Mouse (Mus musculus): ENCODE results near the gene Hsf2bp. TPM values are rescaled to one million over a fixed set of nuclear protein-coding genes. Genes with fewer than 3 reads are reported as not detected.

The Hsf2bp gene
- polyA plus RNA-seq, 1 experiment from 2014 or later, result 0.26 TPM

DNA sequence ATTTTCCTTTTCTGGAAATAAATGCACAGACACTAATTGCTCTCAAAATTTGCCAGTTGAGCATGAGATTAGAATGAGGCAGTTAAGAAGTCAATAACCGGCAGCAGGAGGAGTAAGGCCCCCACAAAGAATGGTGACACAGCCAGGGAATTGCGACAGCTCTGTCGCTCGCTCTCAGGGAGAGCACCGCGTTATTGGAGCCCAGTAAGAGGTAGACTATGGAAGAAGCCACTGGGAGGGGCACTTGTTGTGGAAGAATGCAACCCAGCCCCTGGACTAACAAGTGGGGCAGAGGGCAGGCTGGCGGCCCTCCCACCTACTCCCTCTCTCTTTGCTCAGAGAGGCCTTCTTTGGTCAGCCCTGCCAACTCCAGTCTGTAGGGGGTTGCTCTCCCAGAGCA lies 4.5 kb downstream of the Hsf2bp start:
- Histone ChIP-seq H3K4me2 (no peak overlapping the region), H3K27ac (no peak overlapping the region), H3K36me3 (no peaks in the 10 kb centered on the region), H3K4me1 (replicated peaks) (peaks cover 4% of the 10 kb centered on the region), H3K9ac (no peak overlapping the region), H3K4me3 (no peak overlapping the region), H3K9me3 (replicated peaks) (no peaks in the 10 kb centered on the region), H3K27me3 (no peaks in the 10 kb centered on the region)
- ATAC-seq (replicated peaks; ENCODE audit: insufficient number of reproducible peaks, insufficient read depth, low FRiP score, low read depth), result no peak
- 51% methylated on average over 7 of the region's 7 CpGs for WGBS

DNA sequence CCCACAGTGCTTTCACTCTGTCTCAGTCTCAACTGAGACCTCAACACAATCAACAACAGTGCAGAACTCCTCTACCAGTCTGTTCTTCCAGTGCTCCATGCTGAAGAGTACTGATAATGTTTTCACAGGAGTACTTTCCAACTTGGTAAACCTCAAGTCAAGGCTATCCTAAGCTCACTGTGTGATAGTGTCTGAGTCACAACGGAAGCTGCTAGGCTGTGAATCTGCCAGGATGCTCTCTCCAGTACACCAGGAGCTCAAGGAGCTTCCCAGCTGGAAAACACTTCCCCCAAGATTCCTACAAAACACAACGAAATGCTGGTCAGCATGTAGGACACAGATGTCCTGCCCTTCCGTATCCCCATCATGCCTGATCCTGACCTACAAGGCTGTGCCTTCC lies 7.8 kb downstream of the Hsf2bp start:
- H3K27ac ChIP-seq, result no peak overlapping the region
- no peak overlapping the region for H3K4me3 ChIP-seq
- H3K4me2 ChIP-seq, result no peak overlapping the region
- H3K9ac ChIP-seq, result no peak overlapping the region
- ATAC-seq (replicated peaks; ENCODE audit: insufficient number of reproducible peaks, insufficient read depth, low FRiP score, low read depth), result no peak
- H3K36me3 ChIP-seq, result no peaks in the 10 kb centered on the region
- H3K4me1 ChIP-seq (replicated peaks), result 0 out of 2 replicates have a peak, but pooled peaks cover 4% of the 10 kb centered on the region
- no peaks in the 10 kb centered on the region for H3K27me3 ChIP-seq
- H3K9me3 ChIP-seq (replicated peaks), result no peaks in the 10 kb centered on the region
- WGBS, result 71% methylated on average over 3 of the region's 3 CpGs

DNA sequence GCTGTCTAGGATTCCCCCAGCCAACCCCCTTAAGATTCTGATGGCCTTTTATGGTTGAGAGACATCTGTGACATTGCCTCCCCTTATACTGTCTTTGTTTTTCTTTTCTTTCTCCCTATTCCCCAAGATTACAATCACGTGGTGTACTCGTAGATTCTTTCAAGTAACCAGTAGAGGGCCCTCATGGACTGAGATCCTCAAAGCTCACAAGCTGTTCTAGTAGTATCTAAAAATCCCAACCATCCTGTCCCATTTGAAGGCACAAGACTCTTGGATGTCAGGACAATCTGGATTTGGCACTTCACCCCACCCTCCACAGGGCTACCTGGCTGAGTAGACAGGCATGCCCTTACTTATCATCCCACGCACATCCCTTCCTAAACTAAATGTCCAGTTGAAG lies 8.5 kb downstream of the Hsf2bp start:
- 30% methylated on average over 3 of the region's 3 CpGs for WGBS
- Histone ChIP-seq H3K36me3 (no peaks in the 10 kb centered on the region), H3K27me3 (no peaks in the 10 kb centered on the region), H3K4me3 (no peak overlapping the region), H3K9ac (no peak overlapping the region), H3K4me1 (replicated peaks) (0 out of 2 replicates have a peak, but pooled peaks cover 4% of the 10 kb centered on the region), H3K27ac (no peak overlapping the region), H3K4me2 (no peak overlapping the region), H3K9me3 (replicated peaks) (no peaks in the 10 kb centered on the region)
- ATAC-seq (replicated peaks; ENCODE audit: insufficient number of reproducible peaks, insufficient read depth, low FRiP score, low read depth), result no peak

DNA sequence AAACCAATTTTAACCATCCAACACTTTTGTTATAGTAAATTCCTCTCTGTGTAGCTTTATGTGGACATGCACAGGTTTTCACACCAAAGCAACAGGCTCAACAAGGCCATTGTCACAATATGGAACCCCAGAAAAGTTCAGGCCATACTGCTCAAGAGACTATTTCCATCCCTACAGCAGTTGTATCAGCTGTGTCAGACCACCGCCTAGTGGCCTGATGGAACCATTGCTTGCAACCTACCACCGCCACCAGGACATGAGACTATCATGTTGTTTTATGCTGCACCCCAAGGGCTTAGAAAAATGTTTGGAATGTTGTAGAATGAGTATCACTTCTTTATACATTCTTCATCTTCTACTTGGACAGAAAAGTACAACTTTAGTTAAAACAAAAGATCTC lies 10.8 kb downstream of the Hsf2bp start:
- no peak overlapping the region for H3K27ac ChIP-seq
- ATAC-seq (replicated peaks; ENCODE audit: insufficient number of reproducible peaks, insufficient read depth, low FRiP score, low read depth), result 0 out of 2 replicates have a peak, but pooled peaks have one; percentile 43

DNA sequence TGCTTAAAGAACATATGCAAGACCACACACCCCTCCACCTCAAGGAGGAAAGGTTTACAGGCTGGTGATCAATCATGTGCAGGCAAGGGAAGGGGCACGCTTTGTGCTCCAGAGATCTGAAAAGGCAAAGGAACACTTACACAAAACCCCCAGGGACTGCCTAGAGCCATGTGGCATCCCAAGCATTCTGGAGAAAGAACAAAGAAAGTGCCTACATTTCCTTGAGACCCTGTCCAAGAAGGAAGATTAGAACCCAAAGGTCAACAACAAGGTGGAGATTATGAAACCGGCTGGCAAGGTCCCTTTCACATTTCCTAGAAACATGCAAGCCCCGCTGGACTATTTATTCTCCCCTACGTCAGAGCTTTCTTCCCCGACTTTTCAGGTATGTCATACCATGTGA lies 11.5 kb downstream of the Hsf2bp start:
- Histone ChIP-seq H3K27ac (no peak overlapping the region; the same call in 1 of the 2 replicates), H3K4me3 (no peak overlapping the region), H3K9ac (no peak overlapping the region), H3K9me3 (replicated peaks) (no peaks in the 10 kb centered on the region), H3K4me2 (no peak overlapping the region), H3K27me3 (no peaks in the 10 kb centered on the region), H3K4me1 (replicated peaks) (0 out of 2 replicates have a peak, but pooled peaks cover 4% of the 10 kb centered on the region), H3K36me3 (no peaks in the 10 kb centered on the region)
- no peak for ATAC-seq (replicated peaks; ENCODE audit: insufficient number of reproducible peaks, insufficient read depth, low FRiP score, low read depth)
- WGBS, result 55% methylated on average over 5 of the region's 5 CpGs

More for the DNA sequence above, 10.8 kb downstream of the Hsf2bp start:
- 0 out of 2 replicates have a peak, but pooled peaks cover 4% of the 10 kb centered on the region for H3K4me1 ChIP-seq (replicated peaks)
- no peaks in the 10 kb centered on the region for H3K9me3 ChIP-seq (replicated peaks)
- H3K4me2 ChIP-seq, result no peak overlapping the region
- WGBS, result 6% methylated on average over 2 of the region's 2 CpGs
- no peaks in the 10 kb centered on the region for H3K27me3 ChIP-seq
- no peak overlapping the region for H3K4me3 ChIP-seq
- H3K36me3 ChIP-seq, result no peaks in the 10 kb centered on the region
- H3K9ac ChIP-seq, result no peak overlapping the region

DNA sequence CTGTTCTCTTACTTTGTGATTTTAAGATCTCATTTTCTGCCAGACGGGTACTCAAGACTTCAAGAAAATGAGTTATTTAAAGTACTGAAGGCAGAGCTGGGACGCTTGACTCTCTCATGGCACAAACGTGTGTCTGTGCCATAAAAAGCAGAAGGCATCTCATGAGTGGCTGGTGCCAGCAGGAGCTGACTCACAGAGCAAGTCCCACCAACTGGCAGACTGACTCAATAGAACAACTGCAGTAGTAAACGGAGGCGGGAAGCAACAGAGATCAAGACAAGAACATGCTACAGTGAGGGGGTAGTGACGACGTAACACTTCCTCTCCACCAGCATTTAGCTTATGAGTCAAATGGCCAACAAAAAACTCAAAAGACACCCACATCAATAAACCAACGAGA lies 13.1 kb downstream of the Hsf2bp start:
- H3K9ac ChIP-seq, result no peak overlapping the region
- ATAC-seq (replicated peaks; ENCODE audit: insufficient number of reproducible peaks, insufficient read depth, low FRiP score, low read depth), result no peak
- peaks cover 12% of the 10 kb centered on the region for H3K4me1 ChIP-seq (replicated peaks)
- 55% methylated on average over 8 of the region's 8 CpGs for WGBS
- no peaks in the 10 kb centered on the region for H3K36me3 ChIP-seq
- no peaks in the 10 kb centered on the region for H3K9me3 ChIP-seq (replicated peaks)
- H3K4me3 ChIP-seq, result no peak overlapping the region
- 0 out of 2 replicates have a peak overlapping the region, but pooled peaks have one; percentile 14 for H3K27ac ChIP-seq
- no peak overlapping the region for H3K4me2 ChIP-seq
- no peaks in the 10 kb centered on the region for H3K27me3 ChIP-seq

DNA sequence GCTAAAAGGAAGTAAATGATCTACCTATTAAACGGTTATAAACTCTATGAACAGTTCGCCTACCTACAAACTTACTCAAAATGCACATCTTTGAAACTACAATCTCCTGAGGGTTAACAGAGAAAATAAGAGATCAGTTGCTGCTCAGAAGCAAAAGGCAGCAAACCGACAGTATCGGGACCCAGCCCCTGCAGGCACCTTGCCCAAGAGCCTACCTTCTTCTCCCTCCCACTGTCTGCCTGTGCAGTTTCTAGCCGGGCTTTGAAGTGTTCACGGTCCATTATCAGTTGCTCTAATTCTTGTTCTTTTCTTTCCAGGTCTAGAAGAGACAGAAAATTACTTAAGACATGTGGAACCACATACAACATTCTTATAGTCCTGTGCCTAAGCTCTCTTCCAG lies 13.6 kb downstream of the Hsf2bp start:
- Histone ChIP-seq H3K9me3 (replicated peaks) (no peaks in the 10 kb centered on the region), H3K4me3 (no peak overlapping the region), H3K4me1 (replicated peaks) (peaks cover 12% of the 10 kb centered on the region), H3K27me3 (no peaks in the 10 kb centered on the region), H3K9ac (no peak overlapping the region), H3K27ac (no peak overlapping the region), H3K36me3 (no peaks in the 10 kb centered on the region), H3K4me2 (no peak overlapping the region)
- no peak for ATAC-seq (replicated peaks; ENCODE audit: insufficient number of reproducible peaks, insufficient read depth, low FRiP score, low read depth)
- 71% methylated on average over 6 of the region's 6 CpGs for WGBS

DNA sequence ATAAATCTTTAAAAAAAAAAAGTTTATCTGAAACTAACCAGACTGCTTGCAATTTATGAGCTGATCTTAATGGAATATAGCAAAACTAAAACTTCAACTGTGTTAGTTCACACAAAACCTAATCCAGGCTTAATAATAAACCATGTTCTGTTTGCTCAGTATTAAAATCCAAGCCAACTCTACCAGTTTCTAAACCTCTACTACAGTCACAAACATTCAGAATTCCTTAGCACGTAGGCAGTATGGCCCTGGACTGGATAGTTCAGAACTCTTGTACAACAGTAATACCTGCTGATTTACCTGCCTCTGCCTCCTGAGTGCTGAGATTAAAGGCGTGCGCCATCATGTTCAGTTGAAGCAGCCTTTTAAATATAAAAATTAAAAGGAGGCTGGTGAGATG lies 14.2 kb downstream of the Hsf2bp start:
- 91% methylated on average over 3 of the region's 3 CpGs for WGBS
- Histone ChIP-seq H3K4me3 (no peak overlapping the region), H3K9ac (no peak overlapping the region), H3K9me3 (replicated peaks) (no peaks in the 10 kb centered on the region), H3K4me1 (replicated peaks) (peaks cover 15% of the 10 kb centered on the region), H3K4me2 (no peak overlapping the region), H3K27me3 (no peaks in the 10 kb centered on the region), H3K27ac (no peak overlapping the region), H3K36me3 (no peaks in the 10 kb centered on the region)
- no peak for ATAC-seq (replicated peaks; ENCODE audit: insufficient number of reproducible peaks, insufficient read depth, low FRiP score, low read depth)

DNA sequence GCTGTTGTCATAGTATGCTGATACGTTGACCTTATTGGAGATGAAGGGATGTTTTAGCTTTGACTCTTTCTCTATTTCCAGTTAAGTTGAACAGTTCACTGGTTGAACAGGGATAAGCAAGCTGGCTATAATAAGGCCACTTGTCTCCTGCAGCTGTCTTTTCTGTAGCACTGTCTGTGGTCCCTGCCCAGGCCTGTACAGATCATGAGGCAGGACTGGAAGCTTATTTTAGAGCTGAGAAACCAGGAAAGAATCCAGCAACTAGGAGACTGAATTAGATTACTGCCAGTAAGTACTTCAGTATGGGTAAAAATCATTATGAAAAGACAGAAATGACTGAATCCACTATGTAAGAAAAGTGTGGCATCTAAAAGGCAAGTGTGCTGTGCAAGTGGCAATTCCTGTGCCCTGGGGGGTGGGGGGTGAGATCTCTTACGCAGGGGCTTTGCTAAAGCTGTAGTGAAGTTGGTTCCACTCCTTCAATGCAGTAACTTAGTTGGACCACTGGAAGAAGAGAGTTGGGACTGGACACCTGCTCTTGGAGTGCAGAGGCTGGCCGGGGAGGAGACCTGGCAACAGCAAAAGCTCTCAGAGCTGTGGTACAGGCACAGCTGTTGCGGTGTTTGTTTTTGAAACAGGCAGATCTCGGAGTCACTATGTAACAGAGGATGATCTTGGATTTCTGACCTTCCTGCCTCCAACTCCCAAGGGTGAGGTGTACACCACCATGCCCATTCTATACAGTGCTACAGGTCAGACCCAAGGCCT lies 17.8 kb downstream of the Hsf2bp start:
- Histone ChIP-seq H3K4me1 (replicated peaks) (peaks cover 11% of the 10 kb centered on the region), H3K36me3 (no peaks in the 10 kb centered on the region), H3K9ac (no peak overlapping the region), H3K9me3 (replicated peaks) (no peaks in the 10 kb centered on the region), H3K4me2 (no peak overlapping the region), H3K27ac (peak overlapping the region; percentile 88), H3K4me3 (no peak overlapping the region), H3K27me3 (no peaks in the 10 kb centered on the region)
- ATAC-seq (replicated peaks; ENCODE audit: insufficient number of reproducible peaks, insufficient read depth, low FRiP score, low read depth), result peak; percentile 64
- WGBS, result 65% methylated on average over 5 of the region's 5 CpGs

DNA sequence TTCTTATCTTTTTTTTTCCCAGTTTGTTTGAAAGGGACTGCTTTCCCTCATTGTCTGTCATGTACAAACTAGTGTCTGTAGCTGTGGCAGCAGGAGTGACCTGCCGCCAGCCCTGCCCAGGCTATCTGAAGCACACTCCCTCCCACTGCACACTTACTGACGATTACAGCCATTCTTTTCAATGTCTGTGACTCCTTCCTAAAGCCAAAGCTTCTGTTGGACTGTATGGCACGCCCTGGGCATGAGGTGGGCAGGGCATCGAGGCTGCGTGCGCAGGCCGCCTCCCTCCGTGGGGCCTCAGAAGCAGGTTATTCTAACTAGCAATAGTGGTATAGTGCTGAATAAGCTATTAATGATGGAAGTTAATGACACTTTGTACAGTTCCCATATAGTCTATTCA lies 19.7 kb downstream of the Hsf2bp start:
- Histone ChIP-seq H3K4me3 (no peak overlapping the region), H3K9me3 (replicated peaks) (no peaks in the 10 kb centered on the region), H3K36me3 (no peaks in the 10 kb centered on the region), H3K4me2 (no peak overlapping the region), H3K27ac (no peak overlapping the region), H3K4me1 (replicated peaks) (peaks cover 19% of the 10 kb centered on the region), H3K9ac (no peak overlapping the region), H3K27me3 (no peaks in the 10 kb centered on the region)
- 90% methylated on average over 8 of the region's 8 CpGs for WGBS
- no peak for ATAC-seq (replicated peaks; ENCODE audit: insufficient number of reproducible peaks, insufficient read depth, low FRiP score, low read depth)

DNA sequence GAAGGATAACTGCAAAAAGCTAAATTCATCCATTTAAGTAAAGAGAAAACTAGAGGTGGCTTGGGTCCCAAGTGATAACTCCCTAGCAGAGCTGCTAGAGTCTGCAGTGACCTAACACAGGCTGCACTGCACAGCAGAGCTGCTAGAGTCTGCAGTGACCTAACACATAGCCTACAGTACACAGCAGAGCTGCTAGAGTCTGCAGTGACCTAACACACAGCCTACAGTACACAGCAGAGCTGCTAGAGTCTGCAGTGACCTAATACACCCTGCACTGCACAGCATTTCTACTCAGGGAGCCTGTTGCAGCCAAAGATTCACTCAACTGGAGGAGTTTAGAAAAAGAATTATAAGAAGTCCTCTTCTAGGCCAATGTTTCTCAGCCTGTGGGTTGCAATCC lies 22.5 kb downstream of the Hsf2bp start:
- H3K36me3 ChIP-seq, result no peaks in the 10 kb centered on the region
- H3K27ac ChIP-seq, result no peak overlapping the region
- no peaks in the 10 kb centered on the region for H3K9me3 ChIP-seq (replicated peaks)
- H3K4me3 ChIP-seq, result no peak overlapping the region
- no peak for ATAC-seq (replicated peaks; ENCODE audit: insufficient number of reproducible peaks, insufficient read depth, low FRiP score, low read depth)
- no peak overlapping the region for H3K4me2 ChIP-seq
- H3K27me3 ChIP-seq, result no peaks in the 10 kb centered on the region
- peaks cover 16% of the 10 kb centered on the region for H3K4me1 ChIP-seq (replicated peaks)
- no peak overlapping the region for H3K9ac ChIP-seq

DNA sequence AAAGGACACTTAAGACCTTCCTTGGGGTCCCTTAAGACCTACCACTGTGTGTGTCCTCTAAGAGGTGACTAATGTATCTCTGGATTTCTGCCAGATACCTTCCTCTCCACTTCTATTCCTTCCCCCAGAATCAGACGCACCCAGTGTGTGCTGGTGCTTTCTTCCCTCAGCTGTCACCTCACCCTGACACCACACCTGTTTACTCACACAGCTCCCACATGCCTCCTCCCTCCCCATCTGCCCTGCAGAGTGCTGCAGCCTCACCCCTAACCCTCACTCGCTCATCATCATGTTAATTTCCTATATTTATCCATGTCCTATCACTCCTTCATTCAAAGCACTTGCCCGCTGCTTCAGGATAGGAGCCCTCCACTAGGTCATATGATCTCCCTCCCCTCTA lies 23.9 kb downstream of the Hsf2bp start:
- ATAC-seq (replicated peaks; ENCODE audit: insufficient number of reproducible peaks, insufficient read depth, low FRiP score, low read depth), result no peak
- Histone ChIP-seq H3K27ac (no peak overlapping the region), H3K4me1 (replicated peaks) (peaks cover 9% of the 10 kb centered on the region), H3K4me2 (no peak overlapping the region), H3K27me3 (no peaks in the 10 kb centered on the region), H3K36me3 (no peaks in the 10 kb centered on the region), H3K9me3 (replicated peaks) (no peaks in the 10 kb centered on the region), H3K4me3 (no peak overlapping the region), H3K9ac (no peak overlapping the region)
- 31% methylated on average over 3 of the region's 3 CpGs for WGBS

Data from heart, embryonic 15.5 days (tissue).